Comparison of ENCODE assay signal across 33 mouse cellular contexts in the genomic region with DNA sequence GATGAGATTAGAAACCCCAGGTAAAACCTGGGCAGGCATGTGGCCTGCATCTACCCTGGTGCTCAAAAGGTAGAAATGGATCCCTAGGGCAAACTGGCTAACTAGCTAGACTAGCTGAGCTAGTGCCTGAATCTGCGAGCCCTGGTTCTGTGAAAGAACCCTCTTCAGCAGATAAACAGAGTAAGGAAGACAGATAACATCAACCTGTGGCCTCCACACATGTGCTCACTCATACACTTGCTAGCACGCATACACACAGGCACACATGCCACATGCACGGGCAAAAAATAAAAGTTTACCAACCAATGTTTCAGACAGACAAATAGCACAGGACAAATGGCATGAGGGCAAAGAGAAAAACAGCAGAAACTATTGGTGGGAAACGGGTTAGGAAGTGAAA. TPM values are rescaled to one million over a fixed set of nuclear protein-coding genes. Genes with fewer than 3 reads are reported as not detected.
DNase-seq lines count a peak whose midpoint lies in the region; TF ChIP-seq lines count a peak whose summit lies in the region.
"Had no signal": no experiment of that assay in that cellular context is flagged by ENCODE, and none has a peak within 500 bp of the region (broad histone marks: within the 10 kb centered on the region; RNA-seq: fewer than 3 reads in every experiment).

No protein-coding gene starts in this region.

- no peak for TF ChIP-seq CTCF in cerebellum, adult 2 months (IDR thresholded peaks at IDR 0.05; ENCODE audit: borderline replicate concordance, insufficient read depth, low read depth, low read length)

- intact Hi-C loops in heart, postnatal 14 days (cut with DNase I): no loop called here

- TF ChIP-seq POLR2A in cerebellum, adult 2 months (IDR thresholded peaks at IDR 0.05; ENCODE audit: borderline replicate concordance, insufficient read depth, low read length): no peak

- H3K27ac ChIP-seq in cerebellum, adult 2 months (ENCODE audit: insufficient read depth, low read length): no peak overlapping the region
- H3K27ac ChIP-seq: embryonic facial prominence, embryonic 10.5 days; embryonic facial prominence, embryonic 13.5 days; forebrain, embryonic 12.5 days; forebrain, embryonic 15.5 days; heart, embryonic 15.5 days; hindbrain, embryonic 14.5 days; hindbrain, postnatal 0 days had no signal

- 90% methylated on average over 4 of the region's 4 CpGs for WGBS in cerebellum, adult 2 months

- H3K27me3 ChIP-seq in cerebellum, adult 2 months (ENCODE audit: control insufficient read depth, insufficient read depth, low read length): no peaks in the 10 kb centered on the region
- H3K27me3 ChIP-seq: CH12.LX; embryonic facial prominence, embryonic 13.5 days; forebrain, embryonic 12.5 days; forebrain, embryonic 15.5 days; heart, embryonic 12.5 days; heart, embryonic 15.5 days had no signal

- peak; percentile 20 to 51 for DNase-seq in thymus, adult 18-20 months
- peak; percentile 53 for DNase-seq in thymus, postnatal 0 days (ENCODE audit: low spot score)
- peak; percentile 57 for DNase-seq in thymus, postnatal 25 days
- no peak for DNase-seq in heart, postnatal 14 days
- no peak for DNase-seq in Muller cell, postnatal 12 days (ENCODE audit: inconsistent ontology term)
- no peak for DNase-seq in cerebellum, adult 2 months
- DNase-seq: adrenal gland, adult 8-10 months; adrenal gland, postnatal 36 days; cerebellum, adult 11 months; cerebellum, adult 8-10 months; cerebellum, postnatal 10 days; cerebellum, postnatal 36 days; embryo, embryonic 11 days; gastrocnemius, postnatal 25 days; heart, adult 18-20 months; heart, postnatal 10 days; heart, postnatal 4 days had no signal

- H3K4me3 ChIP-seq in cerebellum, adult 2 months (replicated peaks; ENCODE audit: insufficient read depth, low read depth, low read length): no peak overlapping the region
- H3K4me3 ChIP-seq: embryonic facial prominence, embryonic 10.5 days; embryonic facial prominence, embryonic 13.5 days; erythroblast, embryonic 14.5 days; forebrain, embryonic 12.5 days; forebrain, embryonic 15.5 days; heart, embryonic 12.5 days; heart, embryonic 15.5 days had no signal

- no peaks in the 10 kb centered on the region for H3K4me1 ChIP-seq in cerebellum, adult 2 months (ENCODE audit: control insufficient read depth, insufficient read depth, low read length)
- H3K4me1 ChIP-seq: embryonic facial prominence, embryonic 10.5 days; embryonic facial prominence, embryonic 13.5 days; forebrain, embryonic 12.5 days; forebrain, embryonic 15.5 days; heart, embryonic 12.5 days; heart, embryonic 15.5 days had no signal

RNA-seq across cellular contexts. Expression of gene Gm2000, which starts 15.4 kb away (rescaled TPM):
- polyA plus RNA-seq in thymus, postnatal 0 days (2015; fragmentation: Nextera tagmentation; extraction: Ambion mirVana): 1,036 and 1,057 TPM in 2 replicates
- total RNA-seq in heart, postnatal 14 days (2021): 100 to 1,000 TPM; 387 to 449 TPM
- 20.7 and 30.4 TPM in 2 replicates for polyA plus RNA-seq in cerebellum, adult 2 months (2012; rRNA removed)

RNA-seq across cellular contexts. Expression of gene Nphs2, which starts 39.9 kb away (rescaled TPM):
- 3.4 and 4.6 TPM in 2 replicates for polyA plus RNA-seq in thymus, postnatal 0 days (2015; fragmentation: Nextera tagmentation; extraction: Ambion mirVana)
- under 1 TPM; 0.10 to 0.32 TPM for total RNA-seq in heart, postnatal 14 days (2021)
- 0.03 and 0.10 TPM in 2 replicates for polyA plus RNA-seq in cerebellum, adult 2 months (2012; rRNA removed)
- total RNA-seq: adrenal gland, adult 8-10 months; adrenal gland, postnatal 36 days; CH12.LX; G1E; gastrocnemius, adult 8-10 months; gastrocnemius, postnatal 25 days had no signal
- polyA plus RNA-seq: embryonic facial prominence, embryonic 10.5 days; embryonic facial prominence, embryonic 13.5 days; erythroblast, embryonic 14.5 days; G1E; gonadal fat pad, adult 2 months; heart, embryonic 12.5 days; hindbrain, embryonic 11.5 days; inflammation-experienced regulatory T-cells, adult 6 months; intestine, embryonic 16.5 days had no signal

RNA-seq across cellular contexts. Expression of gene Tdrd5, which starts 47.0 kb away (rescaled TPM):
- polyA plus RNA-seq in thymus, postnatal 0 days (2015; fragmentation: Nextera tagmentation; extraction: Ambion mirVana): 20.7 and 24.0 TPM in 2 replicates
- total RNA-seq in heart, postnatal 14 days (2021): 1 to 10 TPM in 1 of 2 experiments, not detected in 1; 1.9 TPM
- polyA plus RNA-seq in cerebellum, adult 2 months (2012; rRNA removed): 1.3 TPM in 2 replicates
- total RNA-seq: CH12.LX; gastrocnemius, adult 8-10 months; gastrocnemius, postnatal 25 days; heart, adult 18-20 months had no signal
- polyA plus RNA-seq: inflammation-experienced regulatory T-cells, adult 6 months had no signal

Comparison
In these comparisons a context has a peak if more than half of its experiments do, and no peak if none do; other contexts are left out.
1. DNase-seq: peak in thymus, adult 18-20 months (2 of 2), thymus, postnatal 0 days (single experiment) and thymus, postnatal 25 days (single experiment); none in heart, postnatal 14 days (0 of 2), Muller cell, postnatal 12 days (single experiment) and cerebellum, adult 2 months (0 of 2).
2. RNA of gene Gm2000, which starts 15.4 kb away (polyA plus RNA-seq): 1,036 to 1,057 TPM in thymus, postnatal 0 days; 20.7 to 30.4 TPM in cerebellum, adult 2 months; every median in the first group is over 10 times any median in the second.